Mouse (Mus musculus) MEL (cell line): ENCODE measurements around the gene Sox6. TPM values are rescaled to one million over a fixed set of nuclear protein-coding genes. Genes with fewer than 3 reads are reported as not detected.

ENCODE experiments used
- DNase-seq: peaks from one replicate; pipeline ENCODE4 v3.0.0; 2011; ENCODE audit warnings: low read depth, low spot score
- H3K27ac ChIP-seq: 2 replicates; pipeline ENCODE4 v1.5.1; 2012; ENCODE audit warnings: low read depth, mild to moderate bottlenecking, control low read depth, low read length, moderate library complexity; ENCODE audit not compliant: control insufficient read depth
- H3K27me3 ChIP-seq, 2 experiments: fragments of 150-350 bp in 1 of 2; sonication (generic) in 1 of 2; 2 replicates each; pipeline ENCODE4 v1.6.1; 2012; ENCODE audit warnings: low read length in 2 of 2, mild to moderate bottlenecking in 2 of 2, improper control_type of control experiment in 1 of 2, moderate library complexity in 1 of 2; ENCODE audit not compliant: insufficient read depth in 2 of 2, control insufficient read depth in 1 of 2
- H3K36me3 ChIP-seq, 2 experiments: 2 replicates each; pipeline ENCODE4 v1.6.1; 2012 to 2014; ENCODE audit warnings: low read length in 2 of 2, improper control_type of control experiment in 1 of 2, inconsistent platforms in 1 of 2, mild to moderate bottlenecking in 1 of 2; ENCODE audit not compliant: insufficient read depth in 2 of 2, control insufficient read depth in 1 of 2
- H3K4me1 ChIP-seq, 2 experiments: fragments of 150-350 bp in 1 of 2; sonication (generic) in 1 of 2; 2 replicates each; pipeline ENCODE4 v1.6.1; 2012; ENCODE audit warnings: low read length in 2 of 2, improper control_type of control experiment in 1 of 2, mild to moderate bottlenecking in 1 of 2; ENCODE audit not compliant: insufficient read depth in 2 of 2, control insufficient read depth in 1 of 2
- H3K4me3 ChIP-seq, 2 experiments: fragments of 150-350 bp in 1 of 2; sonication (generic) in 1 of 2; 2 replicates each; pipeline ENCODE4 v1.5.1; 2012; ENCODE audit warnings: low read depth in 2 of 2, low read length in 2 of 2, mild to moderate bottlenecking in 2 of 2, moderate library complexity in 2 of 2, control low read depth in 1 of 2, improper control_type of control experiment in 1 of 2; ENCODE audit not compliant: control insufficient read depth in 1 of 2, insufficient read depth in 1 of 2
- H3K79me2 ChIP-seq: 2 replicates; pipeline ENCODE4 v1.6.1; 2012; ENCODE audit warnings: mild to moderate bottlenecking, low read length, moderate library complexity; ENCODE audit not compliant: control insufficient read depth, poor library complexity, insufficient read depth
- H3K9ac ChIP-seq: 2 replicates; pipeline ENCODE4 v1.6.1; 2012; ENCODE audit warnings: low read depth, mild to moderate bottlenecking, control low read depth, low read length, moderate library complexity; ENCODE audit not compliant: control insufficient read depth, poor library complexity, severe bottlenecking
- H3K9me3 ChIP-seq: fragments of 150-350 bp; sonication (generic); replicated peaks from 2 replicates; pipeline ENCODE4 v1.6.1; 2012; ENCODE audit warnings: mild to moderate bottlenecking, low read length, improper control_type of control experiment, moderate library complexity; ENCODE audit not compliant: insufficient read depth
- CTCF ChIP-seq, 3 experiments: IDR thresholded peaks in 2 of 3; conservative IDR thresholded peaks in 1 of 3; 2 replicates each; pipeline ENCODE4 v1.5.1; 2011 to 2012; ENCODE audit warnings: low read length in 3 of 3, low read depth in 2 of 3, mild to moderate bottlenecking in 2 of 3, improper control_type of control experiment in 1 of 3, inconsistent platforms in 1 of 3, mixed read lengths in 1 of 3, moderate library complexity in 1 of 3; ENCODE audit not compliant: control insufficient read depth in 1 of 3, insufficient read depth in 1 of 3, poor library complexity in 1 of 3, severe bottlenecking in 1 of 3
- EP300 ChIP-seq, 2 experiments: IDR thresholded peaks; 2 replicates each; pipeline ENCODE4 v1.6.1; 2011; ENCODE audit warnings: improper control_type of control experiment in 2 of 2, low read length in 2 of 2, low read depth in 1 of 2, mild to moderate bottlenecking in 1 of 2
- JUND ChIP-seq: IDR thresholded peaks from 2 replicates; pipeline ENCODE4 v1.6.1; 2011; ENCODE audit warnings: low read depth, mild to moderate bottlenecking, improper control_type of control experiment, low read length
- KAT2A ChIP-seq: conservative IDR thresholded peaks from 2 replicates; pipeline ENCODE4 v1.6.1; 2012; ENCODE audit warnings: low read depth, low read length, improper control_type of control experiment, inconsistent platforms
- MEF2A ChIP-seq: IDR thresholded peaks from 2 replicates; pipeline ENCODE4 v1.6.1; 2014; ENCODE audit warnings: low read depth, mild to moderate bottlenecking, inconsistent platforms, low read length, improper control_type of control experiment; ENCODE audit not compliant: poor library complexity, insufficient replicate concordance, severe bottlenecking; ENCODE audit errors: extremely low read depth
- MXI1 ChIP-seq: IDR thresholded peaks from 2 replicates; pipeline ENCODE4 v1.6.1; 2011; ENCODE audit warnings: mild to moderate bottlenecking, low read depth, low read length, improper control_type of control experiment
- MYB ChIP-seq: IDR thresholded peaks from 2 replicates; pipeline ENCODE4 v1.6.1; 2011; ENCODE audit warnings: mild to moderate bottlenecking, low read depth, low read length, improper control_type of control experiment
- MYC ChIP-seq: IDR thresholded peaks from 2 replicates; pipeline ENCODE4 v1.6.1; 2011; ENCODE audit warnings: low read depth, mild to moderate bottlenecking, low read length, improper control_type of control experiment, moderate library complexity
- TAL1 ChIP-seq: IDR thresholded peaks from 2 replicates; pipeline ENCODE4 v1.6.1; 2012; ENCODE audit warnings: mild to moderate bottlenecking, inconsistent platforms, low read length, moderate library complexity, mixed read lengths
- TBP ChIP-seq: IDR thresholded peaks from 2 replicates; pipeline ENCODE4 v1.8.0; 2011; ENCODE audit warnings: low read depth, low read length, improper control_type of control experiment
- TCF12 ChIP-seq: IDR thresholded peaks from 2 replicates; pipeline ENCODE4 v1.6.1; 2014; ENCODE audit warnings: low read depth, mild to moderate bottlenecking, inconsistent platforms, low read length, improper control_type of control experiment, moderate library complexity
- UBTF ChIP-seq: IDR thresholded peaks from 2 replicates; pipeline ENCODE4 v1.6.1; 2012; ENCODE audit warnings: low read depth, mild to moderate bottlenecking, inconsistent platforms, low read length, improper control_type of control experiment, moderate library complexity, borderline replicate concordance; ENCODE audit not compliant: insufficient read depth
- USF2 ChIP-seq, 2 experiments: IDR thresholded peaks; 2 replicates each; pipeline ENCODE4 v1.6.1; 2011 to 2012; ENCODE audit warnings: improper control_type of control experiment in 2 of 2, low read length in 2 of 2, borderline replicate concordance in 1 of 2, inconsistent platforms in 1 of 2, low read depth in 1 of 2, mild to moderate bottlenecking in 1 of 2; ENCODE audit not compliant: insufficient read depth in 1 of 2
- ZMIZ1 ChIP-seq: IDR thresholded peaks from 2 replicates; pipeline ENCODE4 v1.6.1; 2012; ENCODE audit warnings: low read depth, mild to moderate bottlenecking, inconsistent platforms, low read length, improper control_type of control experiment, moderate library complexity
- ZNF384 ChIP-seq: IDR thresholded peaks from 2 replicates; pipeline ENCODE4 v1.6.1; 2012; ENCODE audit warnings: low read depth, mild to moderate bottlenecking, inconsistent platforms, low read length, improper control_type of control experiment
- polyA plus RNA-seq, 2 experiments: library from polyadenylated mRNA; stranded (reverse) in 1 of 2; unstranded in 1 of 2; fragments of >175 nt in 1 of 2; fragments of >200 nt in 1 of 2; gene quantifications; 2 replicates each; pipeline versions ENCODE4 v1.2.1 to v1.2.4; 2012; ENCODE audit warnings: low replicate concordance in 2 of 2, low read depth in 1 of 2; ENCODE audit not compliant: insufficient read length in 2 of 2, insufficient read depth in 1 of 2, missing spikeins in 1 of 2
- total RNA-seq: library from RNA; depleted of rRNA; stranded (reverse); fragments of 300-350 nt; gene quantifications from 2 replicates; pipeline ENCODE4 v1.2.3, GENCODE M21; 2012

Sox6 gene
- total and polyA plus RNA-seq, 3 experiments = 2.6 to 4.6 TPM; not detected in 1

DNA sequence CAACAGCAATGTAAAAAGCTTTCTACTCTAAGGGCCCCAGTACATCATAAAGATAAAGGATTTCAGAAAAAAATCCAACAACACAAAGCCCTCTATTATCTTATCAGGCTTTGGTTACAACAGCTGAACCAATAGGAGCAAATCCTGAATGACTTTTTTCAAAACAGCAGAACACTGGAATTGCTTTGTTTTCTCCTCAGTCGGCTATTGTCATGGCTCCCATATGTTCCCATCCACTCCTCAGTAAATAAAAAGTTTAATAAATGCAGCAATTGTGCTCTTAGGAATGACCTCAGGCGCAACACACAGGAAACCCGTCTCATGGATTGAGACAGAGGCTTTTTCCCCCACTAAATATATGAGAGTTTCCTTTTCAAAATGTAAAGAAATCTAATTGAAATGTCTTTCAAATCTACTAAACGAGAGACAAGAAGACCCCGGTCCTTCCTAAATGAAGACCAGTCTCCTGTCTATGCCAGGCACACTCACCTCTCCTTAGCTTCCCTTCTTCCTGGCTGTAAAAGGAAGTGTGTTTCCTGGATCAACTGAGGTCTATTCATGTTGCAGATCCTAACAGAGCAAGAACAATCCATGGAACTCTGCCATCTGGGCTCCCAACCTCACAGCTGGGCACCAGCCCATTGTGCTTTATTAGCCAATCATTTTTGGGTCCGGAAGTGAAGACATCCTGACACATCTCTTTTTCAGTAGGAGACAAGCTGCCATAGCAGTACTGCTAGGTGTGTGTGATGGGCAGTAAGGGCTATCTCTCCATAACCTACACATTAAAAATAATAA is 369.2 kb downstream of the Sox6 start:
- Histone ChIP-seq H3K4me3 (no peak overlapping the region), H3K9ac (no peak overlapping the region), H3K27me3 (no peaks in the 10 kb centered on the region; a peak in 1 of 4 replicates), H3K4me1 (no peaks in the 10 kb centered on the region), H3K9me3 (no peaks in the 10 kb centered on the region), H3K36me3 (no peaks in the 10 kb centered on the region), H3K79me2 (no peaks in the 10 kb centered on the region), H3K27ac (no peak overlapping the region)
- no peak for TF ChIP-seq MYC
- no peak for DNase-seq

DNA sequence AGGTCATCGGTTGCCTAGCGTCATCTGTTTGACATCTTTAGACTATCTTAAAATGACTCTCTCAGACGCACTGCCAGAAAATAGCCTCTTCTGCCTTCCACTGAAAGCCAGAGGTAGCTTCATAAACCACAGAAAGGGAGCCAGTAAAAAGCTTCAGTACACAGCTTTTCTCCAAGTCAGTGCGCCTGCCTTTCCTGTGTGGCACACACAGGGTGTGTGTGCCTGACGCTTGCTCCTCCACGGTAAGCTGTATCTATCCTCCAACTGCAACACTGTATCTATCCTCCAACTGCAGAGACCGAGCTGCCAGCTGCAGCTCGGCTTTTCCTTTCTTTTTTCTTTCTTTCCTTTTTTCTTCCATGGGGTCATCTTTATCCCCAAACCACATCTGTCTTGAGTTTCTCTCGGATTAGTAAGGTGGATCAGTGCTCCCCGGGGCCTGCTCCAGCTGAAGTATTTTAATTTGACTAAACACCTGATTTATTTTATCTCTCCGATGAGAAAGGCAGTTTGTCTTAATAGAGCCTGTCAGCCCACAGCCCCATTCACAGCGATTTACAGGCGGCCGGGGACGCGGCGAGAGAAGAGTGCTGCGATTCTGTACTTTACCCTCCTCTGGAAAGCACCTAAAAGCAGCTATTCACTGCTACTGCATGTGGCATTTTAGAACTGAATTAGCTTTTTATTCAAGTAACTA is 371.8 kb downstream of the Sox6 start:
- H3K79me2 ChIP-seq = no peaks in the 10 kb centered on the region
- no peaks in the 10 kb centered on the region for H3K36me3 ChIP-seq
- no peak overlapping the region for H3K27ac ChIP-seq
- no peaks in the 10 kb centered on the region for H3K9me3 ChIP-seq
- 0 out of 4 replicates have a peak, but pooled peaks cover 0 to 1% of the 10 kb centered on the region in 2 experiments for H3K27me3 ChIP-seq
- TF ChIP-seq ZNF384 (no peak), EP300 (IDR thresholded peaks at IDR 0.05; ENCODE audit: low read depth in 1 of 2, low read length in 2 of 2) (no peak), ZMIZ1 (no peak), MXI1 (no peak), TBP (no peak), MEF2A (no peak), TAL1 (no peak), JUND (no peak), USF2 (IDR thresholded peaks at IDR 0.05; ENCODE audit: borderline replicate concordance in 1 of 2, insufficient read depth in 1 of 2, low read depth in 1 of 2, low read length in 2 of 2) (no peak), TCF12 (no peak), KAT2A (no peak), MYB (no peak), UBTF (no peak), CTCF (IDR thresholded peaks at IDR 0.05 in 2 of 3, conservative IDR thresholded peaks at IDR 0.05 in 1 of 3; ENCODE audit: control insufficient read depth in 1 of 3, insufficient read depth in 1 of 3, low read depth in 2 of 3, low read length in 3 of 3, poor library complexity in 1 of 3, severe bottlenecking in 1 of 3) (no peak)
- no peak overlapping the region for H3K4me3 ChIP-seq
- H3K4me1 ChIP-seq = no peaks in the 10 kb centered on the region
- DNase-seq = no peak
- H3K9ac ChIP-seq = no peak overlapping the region
